Mouse (Mus musculus): Measurements from ENCODE around the gene Ier3. TPM values are rescaled to one million over a fixed set of nuclear protein-coding genes. Genes with fewer than 3 reads are reported as not detected.

Gene Ier3
- polyA plus RNA-seq, 1 experiment from 2014 or later = 7.3 TPM

DNA sequence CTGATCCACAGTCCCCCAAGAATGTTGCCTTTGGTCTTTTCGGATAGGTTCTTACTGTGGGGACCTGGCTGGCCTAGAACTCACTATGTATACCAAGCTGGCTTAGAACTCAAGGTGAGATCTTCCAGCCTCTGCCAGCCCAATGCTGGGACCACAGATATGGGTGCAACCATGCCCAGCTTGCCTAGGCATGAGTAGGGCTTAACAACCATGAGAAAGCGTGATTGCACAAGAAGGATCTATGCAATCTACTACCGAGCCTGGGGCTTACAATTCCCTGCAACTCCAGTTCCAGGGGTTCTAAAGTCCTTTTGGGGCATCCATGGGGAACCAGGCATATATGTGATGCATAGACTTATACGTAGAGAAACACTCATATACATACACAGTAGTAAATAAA is 30.6 kb upstream of the Ier3 start:
- whole genome bisulfite sequencing = 89% methylated on average over 4 of the region's 4 CpGs
- H3K36me3 ChIP-seq = no peaks in the 10 kb centered on the region
- H3K4me3 ChIP-seq = no peak overlapping the region
- H3K4me1 ChIP-seq = no peaks in the 10 kb centered on the region
- H3K27me3 ChIP-seq = no peaks in the 10 kb centered on the region
- no peak overlapping the region for H3K4me2 ChIP-seq (replicated peaks)
- no peak overlapping the region for H3K27ac ChIP-seq (replicated peaks)
- no peak overlapping the region for H3K9ac ChIP-seq (replicated peaks)
- ATAC-seq (replicated peaks) = no peak
- H3K9me3 ChIP-seq = no peaks in the 10 kb centered on the region

DNA sequence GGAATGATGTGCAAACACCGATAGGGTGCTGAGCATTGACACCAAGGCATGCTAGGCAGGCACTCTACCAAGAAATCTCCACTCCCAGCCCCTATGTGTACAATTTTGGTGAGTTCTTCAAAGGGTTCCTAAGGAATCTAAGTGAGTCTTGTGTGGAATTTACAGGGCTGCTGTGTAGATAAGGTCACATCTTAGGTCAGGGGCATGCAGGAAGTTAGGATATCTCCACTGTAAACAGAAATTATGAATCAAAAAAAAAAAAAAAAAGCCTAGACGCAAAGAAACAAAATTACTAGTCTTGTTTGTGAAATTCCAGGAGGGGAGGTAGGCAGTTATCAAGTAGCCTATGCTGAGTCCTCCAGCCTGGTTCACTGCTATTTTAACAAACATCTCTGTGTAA is 28.6 kb upstream of the Ier3 start:
- H3K27ac ChIP-seq (replicated peaks) = no peak overlapping the region

DNA sequence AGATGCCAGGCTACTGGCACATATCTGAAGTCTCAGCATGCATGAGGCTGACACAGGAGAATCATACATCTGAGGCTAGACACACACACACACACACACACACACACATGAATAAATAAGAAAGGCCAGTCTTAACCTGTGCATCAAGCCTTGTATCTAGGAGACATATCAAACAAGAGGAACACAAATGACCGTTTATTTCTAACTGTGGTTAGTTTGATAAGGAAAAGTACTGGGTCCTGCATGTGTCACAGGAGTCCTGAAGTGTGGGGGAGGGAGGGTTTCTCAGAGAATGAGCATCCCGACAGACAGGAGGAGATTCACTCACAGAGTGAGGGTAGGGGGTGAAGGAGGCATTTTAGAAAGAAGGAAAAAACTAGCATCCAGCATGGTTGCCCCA is 26.4 kb upstream of the Ier3 start:
- no peaks in the 10 kb centered on the region for H3K36me3 ChIP-seq
- H3K9me3 ChIP-seq = no peaks in the 10 kb centered on the region
- no peaks in the 10 kb centered on the region for H3K27me3 ChIP-seq
- H3K4me3 ChIP-seq = no peak overlapping the region
- no peak overlapping the region for H3K4me2 ChIP-seq (replicated peaks)
- no peak overlapping the region for H3K9ac ChIP-seq (replicated peaks)
- 69% methylated on average over 2 of the region's 2 CpGs for WGBS
- ATAC-seq (replicated peaks) = no peak
- no peaks in the 10 kb centered on the region for H3K4me1 ChIP-seq
- H3K27ac ChIP-seq (replicated peaks) = no peak overlapping the region

More for the DNA sequence above, 28.6 kb upstream of the Ier3 start:
- H3K27me3 ChIP-seq = no peaks in the 10 kb centered on the region
- no peak overlapping the region for H3K4me3 ChIP-seq
- H3K9ac ChIP-seq (replicated peaks) = no peak overlapping the region
- no peaks in the 10 kb centered on the region for H3K36me3 ChIP-seq
- H3K9me3 ChIP-seq = no peaks in the 10 kb centered on the region
- no peak overlapping the region for H3K4me2 ChIP-seq (replicated peaks)
- 91% methylated on average over 2 of the region's 2 CpGs for WGBS
- no peak for ATAC-seq (replicated peaks)
- H3K4me1 ChIP-seq = no peaks in the 10 kb centered on the region

DNA sequence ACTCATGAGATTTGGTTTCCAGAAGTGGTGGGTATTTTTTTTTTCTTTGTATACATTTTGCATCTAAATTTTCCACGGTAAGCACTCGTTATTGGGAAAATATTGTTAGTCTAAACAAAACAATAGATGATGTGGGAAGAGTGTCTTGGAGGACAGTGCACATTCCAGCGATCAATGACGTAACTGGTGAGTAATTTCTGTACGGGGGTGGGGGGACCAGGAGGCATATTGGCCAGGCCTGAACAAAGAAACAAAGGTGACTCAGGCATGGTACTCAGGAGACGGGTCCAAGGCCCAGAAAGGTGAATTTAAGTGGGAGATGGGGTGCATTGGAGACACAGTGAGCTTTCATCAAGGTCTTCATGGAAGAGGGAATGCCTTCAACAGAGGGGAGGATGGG is 25.8 kb upstream of the Ier3 start:
- Histone ChIP-seq H3K36me3 (no peaks in the 10 kb centered on the region), H3K4me2 (replicated peaks) (no peak overlapping the region), H3K9ac (replicated peaks) (no peak overlapping the region), H3K4me3 (no peak overlapping the region), H3K9me3 (no peaks in the 10 kb centered on the region), H3K4me1 (no peaks in the 10 kb centered on the region), H3K27ac (replicated peaks) (no peak overlapping the region), H3K27me3 (no peaks in the 10 kb centered on the region)
- WGBS = 78% methylated on average over 6 of the region's 6 CpGs
- no peak for ATAC-seq (replicated peaks)

DNA sequence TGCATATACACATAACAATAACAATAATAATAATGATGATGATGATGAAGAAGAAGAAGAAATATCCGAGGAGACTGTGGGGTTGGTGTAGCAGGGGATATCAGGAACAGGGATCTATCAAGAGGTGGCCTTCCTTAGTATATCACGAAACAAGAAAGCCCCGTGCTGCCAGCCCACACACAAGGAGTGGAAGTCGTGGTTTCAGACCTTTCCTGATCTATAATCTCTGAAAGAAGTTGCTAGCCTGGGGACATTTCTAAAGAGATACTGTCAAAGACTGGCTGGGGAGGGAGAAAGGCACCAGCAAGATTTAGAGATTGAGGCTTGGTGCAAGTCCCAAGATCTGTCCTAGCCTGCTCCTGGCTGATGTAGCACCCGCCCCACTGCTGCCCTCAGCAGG is 24.6 kb upstream of the Ier3 start:
- no peak overlapping the region for H3K4me3 ChIP-seq
- no peaks in the 10 kb centered on the region for H3K27me3 ChIP-seq
- H3K9ac ChIP-seq (replicated peaks) = no peak overlapping the region
- no peaks in the 10 kb centered on the region for H3K9me3 ChIP-seq
- 68% methylated on average over 5 of the region's 5 CpGs for WGBS
- no peaks in the 10 kb centered on the region for H3K4me1 ChIP-seq
- no peak overlapping the region for H3K4me2 ChIP-seq (replicated peaks)
- no peak for ATAC-seq (replicated peaks)
- H3K36me3 ChIP-seq = no peaks in the 10 kb centered on the region
- no peak overlapping the region for H3K27ac ChIP-seq (replicated peaks)

DNA sequence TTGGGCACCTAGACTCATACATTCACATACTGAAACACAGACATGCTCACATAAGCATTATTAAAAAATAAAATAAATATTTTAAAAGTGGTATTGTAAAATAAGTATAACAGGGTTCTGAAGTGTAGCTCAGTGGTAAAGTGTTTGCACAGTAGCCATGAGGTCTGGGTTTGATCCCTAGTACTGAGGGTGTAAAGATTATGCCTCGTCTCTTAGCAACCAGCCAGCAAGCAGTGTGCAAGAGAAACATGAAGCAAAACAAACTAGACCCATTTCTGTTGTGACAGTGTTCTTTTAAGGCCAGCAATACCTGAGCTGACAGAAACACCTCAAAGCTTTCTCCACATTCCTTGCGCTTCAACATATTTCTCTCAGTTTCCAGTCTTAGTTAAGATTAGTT is 20.6 kb upstream of the Ier3 start:
- Histone ChIP-seq H3K4me1 (no peaks in the 10 kb centered on the region), H3K9ac (replicated peaks) (no peak overlapping the region), H3K36me3 (no peaks in the 10 kb centered on the region), H3K9me3 (no peaks in the 10 kb centered on the region), H3K27me3 (no peaks in the 10 kb centered on the region), H3K4me2 (replicated peaks) (no peak overlapping the region), H3K4me3 (no peak overlapping the region), H3K27ac (replicated peaks) (no peak overlapping the region)
- ATAC-seq (replicated peaks) = no peak
- WGBS = 76% methylated on average over 2 of the region's 2 CpGs

DNA sequence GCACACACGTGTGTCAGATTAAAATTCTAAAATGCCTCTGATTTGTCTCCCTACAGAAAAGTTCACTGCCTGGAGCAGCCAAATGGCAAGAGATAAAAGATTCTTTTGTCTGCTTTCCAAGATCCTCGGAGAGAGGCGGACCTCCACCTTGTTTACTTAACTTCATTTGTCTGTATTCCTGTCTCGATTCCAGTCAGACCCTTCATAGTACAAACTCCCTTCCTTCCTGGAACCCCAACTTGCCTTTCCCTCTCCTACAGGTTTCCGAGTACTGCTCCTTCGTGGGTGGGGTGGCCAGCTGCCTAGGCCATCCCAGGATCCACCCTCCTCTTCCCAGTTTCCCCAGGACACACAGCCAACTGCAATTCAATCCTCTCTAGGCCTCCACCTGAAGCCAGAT is 18.5 kb upstream of the Ier3 start:
- H3K4me1 ChIP-seq = no peaks in the 10 kb centered on the region
- no peaks in the 10 kb centered on the region for H3K36me3 ChIP-seq
- ATAC-seq (replicated peaks) = no peak
- H3K9ac ChIP-seq (replicated peaks) = no peak overlapping the region
- H3K4me3 ChIP-seq = no peak overlapping the region
- H3K27ac ChIP-seq (replicated peaks) = no peak overlapping the region
- no peaks in the 10 kb centered on the region for H3K27me3 ChIP-seq
- H3K9me3 ChIP-seq = no peaks in the 10 kb centered on the region
- 63% methylated on average over 6 of the region's 6 CpGs for WGBS
- no peak overlapping the region for H3K4me2 ChIP-seq (replicated peaks)

DNA sequence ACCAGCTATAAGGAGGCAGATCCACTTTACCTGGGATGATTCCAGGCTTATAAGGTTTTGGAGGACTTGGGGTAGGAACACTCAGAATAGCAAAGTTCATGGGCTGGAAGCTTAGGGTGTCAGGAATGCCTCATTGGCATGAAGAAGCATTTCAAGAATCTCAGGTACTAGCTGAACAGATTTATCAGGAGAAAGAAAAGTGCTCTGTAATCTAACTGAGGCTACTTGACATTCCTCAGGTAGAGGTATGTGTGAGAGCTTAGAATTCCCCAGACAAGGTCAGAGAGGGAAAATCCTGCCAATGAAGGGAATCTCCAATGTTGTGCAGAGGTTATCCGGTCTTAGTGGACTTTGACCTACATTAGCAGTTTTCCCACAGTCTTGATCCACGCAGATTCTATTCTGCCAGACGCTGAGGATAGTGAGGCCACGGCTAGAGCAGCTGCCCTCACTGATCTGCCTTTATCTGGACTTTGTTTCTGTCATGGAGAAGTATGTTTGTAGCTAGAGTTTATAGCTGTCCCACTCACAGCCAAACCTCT is 17.6 kb upstream of the Ier3 start:
- no peak for ATAC-seq (replicated peaks)
- Histone ChIP-seq H3K4me2 (replicated peaks) (no peak overlapping the region), H3K4me3 (no peak overlapping the region), H3K4me1 (no peaks in the 10 kb centered on the region), H3K9ac (replicated peaks) (no peak overlapping the region), H3K27ac (replicated peaks) (no peak overlapping the region), H3K27me3 (no peaks in the 10 kb centered on the region), H3K9me3 (no peaks in the 10 kb centered on the region), H3K36me3 (no peaks in the 10 kb centered on the region)
- 90% methylated on average over 4 of the region's 4 CpGs for WGBS

DNA sequence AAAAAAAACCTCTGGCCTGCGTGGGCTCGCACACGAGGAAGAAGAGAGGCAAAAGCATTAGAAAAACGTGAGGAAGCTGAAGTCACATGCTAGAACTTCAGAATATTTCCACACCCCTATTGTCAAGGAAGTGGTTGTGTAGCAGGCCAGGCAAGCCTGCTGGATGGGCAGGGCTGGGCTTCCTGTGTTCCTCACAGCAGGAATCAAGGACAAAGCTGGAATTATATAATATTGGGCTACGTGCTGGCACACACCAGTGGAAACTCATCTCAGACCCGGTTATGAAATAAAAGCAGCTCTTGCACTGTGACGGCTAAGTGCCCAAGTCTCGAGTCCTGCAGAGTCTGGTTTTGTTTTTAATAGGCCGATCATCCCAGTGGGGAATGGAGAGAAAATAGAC is 13.4 kb upstream of the Ier3 start:
- H3K27me3 ChIP-seq = no peaks in the 10 kb centered on the region
- ATAC-seq (replicated peaks) = no peak
- no peak overlapping the region for H3K27ac ChIP-seq (replicated peaks)
- H3K4me3 ChIP-seq = no peak overlapping the region
- no peak overlapping the region for H3K9ac ChIP-seq (replicated peaks)
- no peaks in the 10 kb centered on the region for H3K9me3 ChIP-seq
- peaks cover 3% of the 10 kb centered on the region; the same call in 1 of the 2 replicates for H3K4me1 ChIP-seq
- H3K4me2 ChIP-seq (replicated peaks) = no peak overlapping the region
- no peaks in the 10 kb centered on the region for H3K36me3 ChIP-seq
- WGBS = 77% methylated on average over 9 of the region's 9 CpGs

DNA sequence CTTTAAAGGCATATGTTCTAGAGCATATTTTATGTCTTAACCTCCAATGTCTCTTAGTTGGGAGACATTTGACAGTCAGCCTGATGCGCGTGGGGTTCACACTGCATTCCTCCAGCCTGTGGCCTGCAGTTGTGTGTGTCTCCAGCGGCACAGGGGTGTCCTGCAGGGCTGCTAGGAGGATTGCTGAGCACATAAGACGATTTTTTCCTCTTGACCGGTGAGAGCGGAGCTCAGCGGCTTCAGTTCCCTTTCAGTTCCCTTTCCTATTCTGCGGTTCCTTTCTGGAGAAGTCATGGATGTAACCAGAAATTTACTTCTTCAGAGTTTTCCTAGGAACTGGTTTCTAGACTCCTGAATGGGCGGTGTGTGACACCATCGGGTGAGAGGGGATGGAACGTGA is 12.1 kb upstream of the Ier3 start:
- Histone ChIP-seq H3K4me1 (peaks cover 8% of the 10 kb centered on the region; the same call in 1 of the 2 replicates), H3K36me3 (no peaks in the 10 kb centered on the region), H3K4me3 (no peak overlapping the region), H3K9me3 (no peaks in the 10 kb centered on the region), H3K9ac (replicated peaks) (no peak overlapping the region), H3K27me3 (no peaks in the 10 kb centered on the region), H3K27ac (replicated peaks) (no peak overlapping the region), H3K4me2 (replicated peaks) (no peak overlapping the region)
- no peak for ATAC-seq (replicated peaks)
- 90% methylated on average over 11 of the region's 11 CpGs for WGBS

DNA sequence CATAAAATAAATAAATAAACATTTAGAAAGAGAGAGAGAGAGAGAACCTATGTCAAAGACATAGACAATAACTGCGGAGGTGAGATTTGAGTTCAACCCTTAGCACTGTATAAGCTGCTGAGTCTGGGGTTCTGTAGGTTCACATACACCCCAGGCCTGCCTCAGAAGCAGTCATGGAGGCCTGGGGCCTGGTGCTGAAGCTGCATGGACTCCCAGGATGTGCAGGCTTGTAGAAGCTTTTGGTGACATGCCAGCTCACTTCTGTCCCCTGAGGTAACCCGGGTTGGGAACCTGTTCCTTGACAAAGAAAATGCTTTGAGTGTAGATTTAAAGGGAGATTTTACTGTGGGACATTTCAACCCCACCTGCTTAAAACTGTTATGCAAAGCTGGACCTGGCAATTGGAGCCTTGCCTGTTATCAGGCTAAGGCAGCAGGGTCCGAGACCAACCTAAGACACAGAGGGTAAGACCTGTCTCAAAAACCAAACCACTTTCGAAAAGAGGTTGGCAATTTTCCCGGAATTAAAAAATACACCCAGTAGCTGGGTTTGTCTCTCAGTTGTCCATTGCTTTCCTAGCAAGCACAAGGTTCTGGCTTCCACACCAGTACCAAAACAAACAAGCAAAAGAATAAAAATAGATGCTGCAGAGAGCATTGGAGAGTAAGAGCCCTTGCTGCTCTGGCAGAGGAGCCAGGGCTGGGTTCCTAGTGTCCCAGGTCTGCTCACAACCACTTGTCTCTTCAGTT is 10.4 kb upstream of the Ier3 start:
- WGBS = 80% methylated on average over 5 of the region's 5 CpGs

DNA sequence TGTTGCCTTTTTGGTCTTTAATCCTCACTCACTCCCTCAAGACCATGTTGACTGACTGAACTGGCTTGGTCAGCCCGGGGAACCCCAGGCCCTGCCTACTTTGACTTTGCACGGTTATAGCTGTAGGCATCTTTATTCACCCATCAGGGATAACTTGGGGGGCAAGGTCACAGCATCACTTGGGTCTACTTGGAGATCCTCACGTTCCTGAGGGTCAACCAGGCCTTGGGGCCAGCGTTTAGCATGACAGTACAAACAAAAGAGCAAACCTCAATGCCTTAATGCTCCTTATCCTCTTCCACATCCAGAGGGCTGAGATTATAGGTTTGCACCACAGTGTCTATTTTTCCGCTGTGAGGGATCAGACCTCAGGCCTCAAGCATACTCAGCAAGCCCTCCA is 9.2 kb upstream of the Ier3 start:
- ATAC-seq (replicated peaks) = no peak
- peaks cover 8% of the 10 kb centered on the region; the same call in 1 of the 2 replicates for H3K4me1 ChIP-seq
- no peaks in the 10 kb centered on the region for H3K36me3 ChIP-seq
- WGBS = 69% methylated on average over 5 of the region's 5 CpGs
- H3K4me3 ChIP-seq = no peak overlapping the region
- no peaks in the 10 kb centered on the region for H3K27me3 ChIP-seq
- H3K4me2 ChIP-seq (replicated peaks) = no peak overlapping the region
- no peaks in the 10 kb centered on the region for H3K9me3 ChIP-seq
- no peak overlapping the region for H3K9ac ChIP-seq (replicated peaks)
- H3K27ac ChIP-seq (replicated peaks) = no peak overlapping the region

More for the DNA sequence above, 10.4 kb upstream of the Ier3 start:
- Histone ChIP-seq H3K27me3 (no peaks in the 10 kb centered on the region), H3K27ac (replicated peaks) (no peak overlapping the region), H3K9ac (replicated peaks) (no peak overlapping the region), H3K4me2 (replicated peaks) (no peak overlapping the region), H3K4me3 (no peak overlapping the region), H3K9me3 (no peaks in the 10 kb centered on the region), H3K36me3 (no peaks in the 10 kb centered on the region), H3K4me1 (peaks cover 8% of the 10 kb centered on the region; the same call in 1 of the 2 replicates)
- ATAC-seq (replicated peaks) = no peak

DNA sequence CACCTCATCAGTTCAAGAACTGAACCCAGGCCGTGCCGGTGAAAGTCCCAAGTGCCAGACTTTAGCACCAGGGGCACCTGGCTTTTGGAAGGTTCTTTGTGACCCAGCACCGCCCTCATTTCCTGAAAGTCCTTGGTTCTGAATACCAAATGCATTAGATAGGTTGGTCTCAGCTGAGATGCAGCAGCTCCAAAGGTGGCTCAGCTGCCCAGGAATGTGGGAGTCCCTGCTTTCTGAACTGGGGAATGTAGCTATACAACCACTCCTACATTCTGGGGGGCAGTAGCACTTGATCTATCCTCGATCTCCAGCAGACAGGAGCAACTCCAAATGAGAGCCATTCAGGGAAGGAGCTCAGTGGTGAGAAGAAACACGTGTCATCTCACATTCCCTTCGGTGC is 8.7 kb upstream of the Ier3 start:
- no peaks in the 10 kb centered on the region for H3K27me3 ChIP-seq
- no peak for ATAC-seq (replicated peaks)
- peaks cover 8% of the 10 kb centered on the region; the same call in 1 of the 2 replicates for H3K4me1 ChIP-seq
- WGBS = 70% methylated on average over 6 of the region's 6 CpGs
- no peak overlapping the region for H3K4me2 ChIP-seq (replicated peaks)
- H3K9ac ChIP-seq (replicated peaks) = no peak overlapping the region
- no peak overlapping the region; the same call in 1 of the 2 replicates for H3K27ac ChIP-seq (replicated peaks)
- H3K9me3 ChIP-seq = no peaks in the 10 kb centered on the region
- H3K4me3 ChIP-seq = no peak overlapping the region
- H3K36me3 ChIP-seq = no peaks in the 10 kb centered on the region

All from forebrain, embryonic 15.5 days (tissue).